Mouse (Mus musculus) liver, embryonic 16.5 days (tissue): ENCODE measurements around the gene Atp13a3. TPM values are rescaled to one million over a fixed set of nuclear protein-coding genes. Genes with fewer than 3 reads are reported as not detected.

ENCODE experiments used
- ATAC-seq: fragments of 200-750 bp; cut with Nextera tagmentation; 2 replicates; pipeline ENCODE4 v1.8.0; 2017; ENCODE audit warnings: low read depth, mild to moderate bottlenecking, moderate number of reproducible peaks, moderate library complexity
- H3K27ac ChIP-seq: fragments of 300-500 bp; sonication (generic); 2 replicates; pipeline ENCODE4 v1.5.1; 2014; ENCODE audit warnings: mild to moderate bottlenecking, low read length
- H3K27me3 ChIP-seq: fragments of 300-500 bp; sonication (generic); 2 replicates; pipeline ENCODE4 v1.6.1; 2014; ENCODE audit warnings: low read depth, low read length, mixed read lengths; ENCODE audit not compliant: control insufficient read depth, insufficient read depth
- H3K36me3 ChIP-seq: fragments of 300-500 bp; sonication (generic); 2 replicates; pipeline ENCODE4 v1.6.1; 2014; ENCODE audit warnings: mild to moderate bottlenecking; ENCODE audit not compliant: control insufficient read depth, insufficient read depth
- H3K4me1 ChIP-seq: fragments of 300-500 bp; sonication (generic); 2 replicates; pipeline ENCODE4 v1.6.1; 2014; ENCODE audit warnings: low read depth, low read length, mixed read lengths; ENCODE audit not compliant: control insufficient read depth
- H3K4me2 ChIP-seq: fragments of 300-500 bp; sonication (generic); 2 replicates; pipeline ENCODE4 v1.6.1; 2014; ENCODE audit warnings: low read depth, low read length, mixed read lengths
- H3K4me3 ChIP-seq: fragments of 300-500 bp; sonication (generic); 2 replicates; pipeline ENCODE4 v1.5.1; 2014; ENCODE audit warnings: low read depth, mild to moderate bottlenecking, low read length
- H3K9ac ChIP-seq: fragments of 300-500 bp; sonication (generic); 2 replicates; pipeline ENCODE4 v1.6.1; 2014; ENCODE audit warnings: low read depth, low read length
- H3K9me3 ChIP-seq: fragments of 300-500 bp; sonication (generic); replicated peaks from 2 replicates; pipeline ENCODE4 v1.6.1; 2016; ENCODE audit warnings: low read length; ENCODE audit not compliant: control insufficient read depth
- WGBS: fragments of 180-500 bp; shearing (Covaris S2); extraction: QIAGEN DNeasy Blood & Tissue Kit; methylation state at CpG from one replicate; pipeline ENCODE4 v1.1.7; 2014; ENCODE audit not compliant: insufficient replicate concordance; 5-methylcytosine and 5-hydroxymethylcytosine counted together
- polyA plus RNA-seq: library from polyadenylated mRNA; unstranded; fragments of >200 nt; fragmentation: Nextera tagmentation; extraction: Ambion mirVana; gene quantifications from 2 replicates; pipeline ENCODE4 v1.2.1, GENCODE M21; 2015

Gene Atp13a3
- polyA plus RNA-seq, 1 experiment from 2014 or later = 5.1 TPM

DNA sequence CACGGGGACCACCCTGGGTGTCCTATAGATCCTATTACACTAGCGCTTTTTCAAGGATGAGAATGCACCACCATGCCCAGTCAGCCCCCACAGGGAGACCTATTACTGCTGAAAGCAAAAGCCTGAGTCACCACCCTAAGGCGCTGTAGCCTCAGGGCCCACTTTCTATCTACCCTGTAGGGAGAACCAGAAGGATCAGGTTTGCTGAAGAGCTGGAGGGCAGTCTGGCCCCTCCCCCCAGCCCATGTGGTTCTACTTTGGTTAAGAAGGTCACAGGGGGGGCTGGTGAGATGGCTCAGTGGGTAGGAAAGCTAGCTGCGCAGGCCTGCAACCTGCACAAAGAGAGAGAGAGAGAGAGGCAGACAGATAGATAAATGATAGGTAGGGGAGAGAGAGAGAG, 120.1 kb downstream of the Atp13a3 start:
- Histone ChIP-seq H3K4me2 (no peak overlapping the region), H3K4me1 (no peaks in the 10 kb centered on the region), H3K4me3 (no peak overlapping the region), H3K9me3 (no peaks in the 10 kb centered on the region), H3K36me3 (no peaks in the 10 kb centered on the region), H3K27ac (no peak overlapping the region), H3K9ac (no peak overlapping the region), H3K27me3 (peaks cover 26% of the 10 kb centered on the region)
- no peak for ATAC-seq
- WGBS = 65% methylated on average over 4 of the region's 4 CpGs

- Histone ChIP-seq H3K36me3 (no peaks in the 10 kb centered on the region), H3K4me1 (no peaks in the 10 kb centered on the region), H3K27me3 (peaks cover 26% of the 10 kb centered on the region), H3K9ac (no peak overlapping the region), H3K4me3 (no peak overlapping the region), H3K27ac (no peak overlapping the region), H3K9me3 (no peaks in the 10 kb centered on the region), H3K4me2 (no peak overlapping the region; the same call in 1 of the 2 replicates)
- 3% methylated on average over 15 of the region's 15 CpGs for WGBS
- ATAC-seq = no peak
These were observed 121.9 kb downstream of the Atp13a3 start for GRCm38 (mm10) chr16:30283743-30284337.

DNA sequence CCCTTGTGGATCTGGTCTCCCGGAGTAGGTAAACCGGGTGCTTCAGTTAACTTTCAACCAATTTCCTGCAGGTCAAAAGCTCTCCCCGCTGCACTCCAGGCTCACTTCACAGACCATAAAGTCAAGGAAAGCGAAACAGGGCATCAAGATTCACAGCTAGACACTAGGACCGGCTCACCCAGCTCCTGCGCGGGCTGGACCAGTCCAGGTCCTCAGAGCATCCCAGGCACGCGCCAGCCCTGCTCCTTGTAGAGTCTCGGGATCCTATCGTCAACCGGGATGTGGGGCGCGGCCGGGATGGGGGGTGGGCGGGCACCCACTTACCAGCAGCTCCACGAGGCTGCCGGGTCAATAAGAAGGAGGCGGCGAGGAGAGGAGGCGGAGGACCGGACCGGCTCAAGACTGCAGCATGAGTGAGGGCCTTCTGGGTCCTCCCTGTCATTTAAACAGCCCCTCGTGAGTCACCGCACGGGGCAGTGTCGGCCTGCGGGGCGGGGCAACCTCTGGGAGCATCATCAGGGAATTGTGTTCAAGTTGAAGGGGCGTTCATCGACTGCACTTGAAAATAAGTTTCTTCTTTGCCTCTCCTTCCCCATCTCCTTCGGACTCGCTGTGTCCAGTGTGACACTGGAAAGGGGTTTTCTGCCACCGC, 122.8 kb downstream of the Atp13a3 start, which contains the start of gene Lrrc15:
Gene Lrrc15, minus strand, starts transcription at position 413 of the 652 bp plus-strand sequence.
- ATAC-seq = no peak
- Histone ChIP-seq H3K4me1 (no peaks in the 10 kb centered on the region), H3K36me3 (no peaks in the 10 kb centered on the region), H3K27me3 (peaks cover 26% of the 10 kb centered on the region), H3K4me3 (0 out of 2 replicates have a peak within 1 kb of the TSS, but pooled peaks have one; percentile 18), H3K9ac (no peak within 1 kb of the TSS), H3K27ac (no peak within 1 kb of the TSS), H3K4me2 (peak within 1 kb of the TSS; percentile 41), H3K9me3 (no peaks in the 10 kb centered on the region)
- 9% methylated on average over 34 of the region's 34 CpGs for WGBS

DNA sequence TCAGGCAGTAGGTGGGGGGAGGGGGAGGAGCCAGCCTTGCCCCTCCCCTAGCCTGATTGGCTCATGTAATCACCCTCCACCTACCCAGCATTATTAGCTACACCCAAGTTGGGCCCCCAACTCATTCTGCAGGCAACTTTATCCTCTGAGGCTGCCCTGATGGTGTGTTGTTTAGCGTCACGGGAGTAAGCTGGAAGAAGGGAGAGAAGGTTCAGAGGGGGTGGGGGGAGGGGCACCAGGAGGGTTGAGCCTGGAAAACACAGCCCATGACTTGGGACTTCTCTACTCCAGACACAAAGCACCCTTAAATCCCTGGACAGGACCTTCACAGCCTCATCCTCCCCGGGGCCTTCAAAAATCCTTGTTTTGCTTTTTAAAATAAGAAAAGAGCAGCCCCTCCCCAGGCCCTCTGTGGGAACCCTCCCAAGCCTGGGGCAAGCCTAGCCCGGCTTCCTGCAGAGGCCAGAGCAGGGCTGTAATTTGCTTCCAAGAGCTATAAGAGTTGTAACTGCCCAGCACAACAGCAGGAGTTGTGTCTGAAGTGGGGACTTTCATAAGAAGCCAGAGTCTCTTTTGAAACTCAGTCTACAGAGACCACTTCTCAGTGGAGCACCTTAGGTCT, 125.0 kb downstream of the Atp13a3 start:
- H3K4me2 ChIP-seq = no peak overlapping the region
- no peaks in the 10 kb centered on the region for H3K36me3 ChIP-seq
- H3K4me1 ChIP-seq = no peaks in the 10 kb centered on the region
- no peak for ATAC-seq
- no peaks in the 10 kb centered on the region for H3K9me3 ChIP-seq
- no peak overlapping the region for H3K9ac ChIP-seq
- no peak overlapping the region for H3K27ac ChIP-seq
- H3K4me3 ChIP-seq = no peak overlapping the region
- peaks cover 26% of the 10 kb centered on the region for H3K27me3 ChIP-seq
- WGBS = 19% methylated on average over 4 of the region's 4 CpGs

DNA sequence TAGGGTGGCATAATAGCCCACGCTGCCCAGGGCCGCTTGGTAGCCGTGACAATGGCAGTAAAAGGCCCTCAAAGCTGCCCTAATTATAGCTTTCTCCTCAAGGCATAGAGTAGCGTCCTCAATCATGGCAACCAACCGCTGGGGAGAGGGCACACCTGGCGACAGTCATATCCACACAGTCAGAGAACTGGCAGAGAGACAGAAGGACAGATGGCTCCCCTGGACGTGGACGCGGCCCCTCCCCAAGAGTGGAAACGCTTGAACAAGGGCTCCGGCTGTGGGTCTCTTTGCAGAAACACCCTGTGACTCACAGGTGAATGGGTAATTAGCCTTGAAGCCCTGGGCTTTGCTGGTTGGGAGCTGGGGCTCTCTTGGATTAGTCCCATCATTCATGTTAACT, 127.4 kb downstream of the Atp13a3 start:
- ATAC-seq = no peak
- Histone ChIP-seq H3K27ac (no peak overlapping the region), H3K36me3 (no peaks in the 10 kb centered on the region), H3K9me3 (no peaks in the 10 kb centered on the region), H3K9ac (no peak overlapping the region), H3K27me3 (peaks cover 13% of the 10 kb centered on the region), H3K4me3 (no peak overlapping the region), H3K4me2 (no peak overlapping the region), H3K4me1 (no peaks in the 10 kb centered on the region)
- 68% methylated on average over 11 of the region's 11 CpGs for WGBS

DNA sequence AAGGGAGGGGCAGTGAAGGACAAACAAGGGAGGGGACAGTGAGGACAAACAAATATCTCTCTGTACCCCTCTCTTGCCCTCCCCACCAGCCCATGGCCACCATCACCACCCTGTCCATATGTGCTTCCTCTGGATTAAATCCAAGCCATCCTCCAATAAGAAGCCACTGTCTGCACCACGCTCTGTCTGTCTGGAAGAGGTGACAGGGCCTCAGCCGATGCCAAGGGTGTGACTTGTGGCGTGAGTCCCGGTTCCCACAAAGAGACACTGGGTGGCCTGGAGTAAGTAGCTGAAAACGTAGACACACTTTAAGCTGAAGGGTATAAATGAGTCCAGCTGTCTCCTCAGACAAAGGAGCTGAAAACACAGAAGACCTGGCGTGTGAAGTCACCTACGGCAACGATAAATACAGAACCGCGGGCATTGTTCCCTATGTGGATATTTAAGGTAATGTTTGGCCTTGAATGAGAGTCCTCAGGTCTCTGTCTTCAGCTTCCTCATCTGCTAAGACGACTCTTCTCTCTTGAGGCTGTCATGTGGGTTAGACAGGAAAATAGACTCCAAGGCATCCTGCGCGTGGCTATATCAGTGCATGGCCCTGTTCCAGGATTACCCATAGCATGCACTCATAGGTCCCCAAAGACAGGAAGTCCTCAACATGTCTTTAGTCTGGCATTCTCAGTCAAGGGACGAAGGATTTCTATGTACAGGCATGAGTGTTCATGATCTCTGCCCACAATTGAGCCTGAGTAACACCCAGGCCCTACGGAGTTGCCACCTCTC, 130.0 kb downstream of the Atp13a3 start:
- no peaks in the 10 kb centered on the region for H3K36me3 ChIP-seq
- no peak overlapping the region for H3K4me3 ChIP-seq
- ATAC-seq = no peak
- no peak overlapping the region for H3K4me2 ChIP-seq
- no peaks in the 10 kb centered on the region for H3K9me3 ChIP-seq
- H3K27ac ChIP-seq = no peak overlapping the region
- H3K27me3 ChIP-seq = no peaks in the 10 kb centered on the region
- WGBS = 66% methylated on average over 15 of the region's 15 CpGs
- no peak overlapping the region for H3K9ac ChIP-seq
- no peaks in the 10 kb centered on the region for H3K4me1 ChIP-seq

DNA sequence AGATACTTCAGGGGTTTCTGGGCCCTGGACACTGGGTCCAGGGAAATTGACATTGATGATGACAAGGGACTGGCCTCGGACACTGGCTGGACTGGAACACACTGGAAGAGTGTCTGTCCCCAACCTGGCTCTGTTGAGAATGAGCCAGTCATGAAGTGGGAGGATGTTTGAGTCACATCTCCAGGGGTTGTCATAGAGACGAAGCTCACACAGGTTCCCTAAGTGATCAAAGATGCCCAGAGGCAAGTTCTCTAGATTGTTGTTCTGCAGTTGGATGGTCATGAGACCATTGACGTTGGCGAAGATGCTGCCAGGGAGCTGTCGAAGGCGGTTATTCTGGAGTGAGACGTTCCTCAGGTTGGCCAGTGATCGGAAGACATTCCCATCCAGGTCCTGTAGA, 132.7 kb downstream of the Atp13a3 start:
- Histone ChIP-seq H3K4me3 (no peak overlapping the region), H3K36me3 (no peaks in the 10 kb centered on the region), H3K9me3 (no peaks in the 10 kb centered on the region), H3K4me2 (no peak overlapping the region), H3K27ac (no peak overlapping the region), H3K4me1 (no peaks in the 10 kb centered on the region), H3K9ac (no peak overlapping the region), H3K27me3 (no peaks in the 10 kb centered on the region)
- no peak for ATAC-seq
- 73% methylated on average over 8 of the region's 8 CpGs for WGBS

DNA sequence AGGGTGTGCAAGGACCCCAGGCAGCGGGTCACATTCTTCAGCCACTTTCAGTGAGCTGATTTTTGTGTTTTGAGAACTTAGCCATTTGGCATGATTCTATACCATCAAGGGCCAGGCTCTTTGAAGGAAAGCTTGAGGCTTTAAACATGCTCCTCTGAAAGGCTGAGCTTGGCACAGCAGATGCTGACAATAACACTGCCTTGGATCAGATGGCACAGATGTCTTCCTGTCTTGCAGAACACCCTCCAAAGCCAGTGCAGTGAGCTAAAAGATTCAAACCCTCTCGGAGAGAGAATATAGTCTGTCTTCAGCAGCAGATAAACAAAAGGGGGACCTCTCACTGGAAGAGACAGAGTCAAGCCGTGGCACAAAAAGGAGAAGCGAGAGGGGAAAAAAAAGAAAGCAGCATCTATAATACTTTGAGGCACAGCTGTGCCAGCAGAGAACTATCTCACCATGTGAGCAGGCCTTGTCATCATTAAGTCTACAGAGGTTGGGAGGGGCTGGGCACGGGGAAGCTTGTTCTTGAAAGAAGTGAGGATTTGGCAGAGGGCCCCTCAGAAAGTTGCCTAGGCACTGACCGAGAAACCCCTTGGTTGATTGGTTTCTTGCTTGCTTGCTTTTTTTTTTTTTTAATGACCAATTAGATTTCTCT, 133.7 kb downstream of the Atp13a3 start:
- no peaks in the 10 kb centered on the region for H3K4me1 ChIP-seq
- H3K36me3 ChIP-seq = no peaks in the 10 kb centered on the region
- no peaks in the 10 kb centered on the region for H3K9me3 ChIP-seq
- ATAC-seq = no peak
- H3K4me2 ChIP-seq = no peak overlapping the region
- 39% methylated on average over 6 of the region's 6 CpGs for WGBS
- no peak overlapping the region for H3K4me3 ChIP-seq
- H3K27ac ChIP-seq = no peak overlapping the region
- H3K27me3 ChIP-seq = no peaks in the 10 kb centered on the region
- H3K9ac ChIP-seq = no peak overlapping the region
